Mouse (Mus musculus): ENCODE results near the gene Tle6. TPM values are rescaled to one million over a fixed set of nuclear protein-coding genes. Genes with fewer than 3 reads are reported as not detected.

The Tle6 gene
- polyA plus RNA-seq, 1 experiment, result 4.3 TPM

- H3K27me3 ChIP-seq (replicated peaks; ENCODE audit: control insufficient read depth, insufficient read depth, low read length), result no peaks in the 10 kb centered on the region
- TF ChIP-seq POLR2A (IDR thresholded peaks at IDR 0.05; ENCODE audit: low read depth, low read length), result no peak
- TF ChIP-seq CTCF (conservative IDR thresholded peaks at IDR 0.05; ENCODE audit: insufficient read depth, insufficient read length, low read depth, low read length), result peak; percentile 90
- WGBS, result 16% methylated on average over 29 of the region's 29 CpGs
- DNase-seq, result peak; percentile 90
- H3K4me1 ChIP-seq (ENCODE audit: control insufficient read depth, insufficient read depth, low read length), result peaks cover 5% of the 10 kb centered on the region; the same call in 1 of the 2 replicates
- no peaks in the 10 kb centered on the region for H3K36me3 ChIP-seq (ENCODE audit: control insufficient read depth, insufficient read depth, low read length)
- peak overlapping the region; percentile 42 for H3K4me3 ChIP-seq (ENCODE audit: insufficient read depth, low read depth, low read length)
- H3K27ac ChIP-seq (ENCODE audit: insufficient read depth, low read depth, low read length), result peak overlapping the region; percentile 67
These were observed 4.2 kb upstream of the Tle6 start for GRCm38 (mm10) chr10:81604968-81605665.

DNA sequence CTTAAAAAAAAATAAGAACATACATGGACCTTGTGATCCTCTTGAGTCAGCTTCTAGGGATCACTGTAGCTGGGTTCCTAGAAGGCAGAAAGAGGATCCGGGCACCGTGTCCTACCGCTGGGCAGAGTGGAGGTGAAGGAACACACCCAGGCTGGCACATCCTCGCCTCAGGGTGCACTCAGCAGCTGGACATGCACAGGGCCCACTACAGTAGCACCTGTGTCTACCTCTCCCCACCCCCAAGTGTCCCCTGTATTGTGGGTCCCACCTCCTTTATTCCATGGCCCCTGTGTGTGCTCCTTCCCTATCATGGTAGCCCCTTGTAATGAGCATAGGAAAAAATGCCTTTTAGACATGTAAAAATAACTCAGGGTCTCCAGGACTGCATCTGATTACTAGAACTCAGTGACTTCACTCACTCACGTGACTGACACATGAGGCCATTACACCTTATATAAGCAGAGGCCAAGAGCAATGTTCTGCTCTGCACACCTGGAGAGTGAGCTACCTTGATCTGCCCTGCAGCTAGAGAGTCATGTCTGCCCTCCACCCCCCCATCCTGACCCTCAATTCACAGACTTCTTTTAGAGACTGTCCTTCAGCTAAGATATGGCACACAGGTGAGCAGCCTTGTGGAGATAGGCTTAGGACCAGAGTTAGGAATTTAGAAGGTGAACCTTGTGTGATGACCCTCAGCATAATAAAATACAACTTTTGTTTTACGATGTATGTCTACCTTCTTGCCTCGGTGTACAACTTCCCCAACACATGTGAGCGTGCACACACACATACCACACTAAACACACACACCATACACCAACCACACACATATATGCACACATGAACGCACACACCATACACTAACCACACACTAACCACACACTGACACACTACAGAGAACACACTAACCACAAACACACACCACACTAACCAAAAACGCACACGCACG lies 3.4 kb upstream of the Tle6 start:
- 64% methylated on average over 12 of the region's 12 CpGs for WGBS
- H3K27ac ChIP-seq (ENCODE audit: insufficient read depth, low read depth, low read length), result no peak overlapping the region

DNA sequence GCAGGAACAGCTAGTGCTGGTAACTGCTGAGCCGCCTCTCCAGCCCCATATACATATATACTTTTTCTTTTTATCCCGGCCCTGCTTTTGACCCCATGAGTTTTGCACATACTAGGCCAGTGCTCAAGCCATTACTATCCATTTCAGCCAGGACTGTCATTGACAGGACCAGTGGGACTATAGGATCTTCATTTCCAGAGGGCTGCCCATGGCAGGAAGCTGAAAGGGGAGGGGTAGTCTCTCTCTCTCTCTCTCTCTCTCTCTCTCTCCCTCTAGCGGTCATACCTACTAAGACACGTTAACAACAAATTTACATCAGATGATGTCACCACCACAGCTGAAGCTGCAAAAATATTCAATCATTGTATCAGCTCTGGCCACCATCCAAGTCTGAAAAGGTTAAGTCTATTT lies 1.9 kb upstream of the Tle6 start:
- peak; percentile 56 for DNase-seq
- Histone ChIP-seq H3K36me3 (ENCODE audit: control insufficient read depth, insufficient read depth, low read length) (no peaks in the 10 kb centered on the region), H3K27ac (ENCODE audit: insufficient read depth, low read depth, low read length) (no peak overlapping the region), H3K4me3 (ENCODE audit: insufficient read depth, low read depth, low read length) (no peak overlapping the region), H3K27me3 (replicated peaks; ENCODE audit: control insufficient read depth, insufficient read depth, low read length) (no peaks in the 10 kb centered on the region), H3K4me1 (ENCODE audit: control insufficient read depth, insufficient read depth, low read length) (peaks cover 5% of the 10 kb centered on the region; the same call in 1 of the 2 replicates)
- WGBS, result 33% methylated on average over 4 of the region's 4 CpGs
- TF ChIP-seq POLR2A (IDR thresholded peaks at IDR 0.05; ENCODE audit: low read depth, low read length), result no peak
- peak; percentile 50 for TF ChIP-seq CTCF (conservative IDR thresholded peaks at IDR 0.05; ENCODE audit: insufficient read depth, insufficient read length, low read depth, low read length)

More for the DNA sequence above, 3.4 kb upstream of the Tle6 start:
- Histone ChIP-seq H3K36me3 (ENCODE audit: control insufficient read depth, insufficient read depth, low read length) (no peaks in the 10 kb centered on the region), H3K4me3 (ENCODE audit: insufficient read depth, low read depth, low read length) (no peak overlapping the region), H3K27me3 (replicated peaks; ENCODE audit: control insufficient read depth, insufficient read depth, low read length) (no peaks in the 10 kb centered on the region), H3K4me1 (ENCODE audit: control insufficient read depth, insufficient read depth, low read length) (peaks cover 5% of the 10 kb centered on the region; the same call in 1 of the 2 replicates)
- TF ChIP-seq CTCF (conservative IDR thresholded peaks at IDR 0.05; ENCODE audit: insufficient read depth, insufficient read length, low read depth, low read length), result no peak
- DNase-seq, result peak; percentile 33

GRCm38 (mm10) chr10:81601396-81601905 lies 578 bp upstream of the Tle6 start:
- TF ChIP-seq POLR2A (IDR thresholded peaks at IDR 0.05; ENCODE audit: low read depth, low read length), result no peak
- no peak for TF ChIP-seq CTCF (conservative IDR thresholded peaks at IDR 0.05; ENCODE audit: insufficient read depth, insufficient read length, low read depth, low read length)
- Histone ChIP-seq H3K4me1 (ENCODE audit: control insufficient read depth, insufficient read depth, low read length) (peaks cover 8% of the 10 kb centered on the region; the same call in 1 of the 2 replicates), H3K27ac (ENCODE audit: insufficient read depth, low read depth, low read length) (no peak overlapping the region), H3K27me3 (replicated peaks; ENCODE audit: control insufficient read depth, insufficient read depth, low read length) (no peaks in the 10 kb centered on the region), H3K36me3 (ENCODE audit: control insufficient read depth, insufficient read depth, low read length) (no peaks in the 10 kb centered on the region), H3K4me3 (ENCODE audit: insufficient read depth, low read depth, low read length) (no peak overlapping the region)
- no peak for DNase-seq
- WGBS, result 50% methylated on average over 7 of the region's 7 CpGs

- H3K4me3 ChIP-seq (ENCODE audit: insufficient read depth, low read depth, low read length), result no peak overlapping the region
- H3K27me3 ChIP-seq (replicated peaks; ENCODE audit: control insufficient read depth, insufficient read depth, low read length), result no peaks in the 10 kb centered on the region
- TF ChIP-seq POLR2A (IDR thresholded peaks at IDR 0.05; ENCODE audit: low read depth, low read length) (no peak), CTCF (conservative IDR thresholded peaks at IDR 0.05; ENCODE audit: insufficient read depth, insufficient read length, low read depth, low read length) (no peak)
- WGBS, result 78% methylated on average over 10 of the region's 10 CpGs
- H3K27ac ChIP-seq (ENCODE audit: insufficient read depth, low read depth, low read length), result no peak overlapping the region
- no peak for DNase-seq
- peaks cover 8% of the 10 kb centered on the region; the same call in 1 of the 2 replicates for H3K4me1 ChIP-seq (ENCODE audit: control insufficient read depth, insufficient read depth, low read length)
- no peaks in the 10 kb centered on the region for H3K36me3 ChIP-seq (ENCODE audit: control insufficient read depth, insufficient read depth, low read length)
These were observed 777 bp downstream of the Tle6 start for GRCm38 (mm10) chr10:81600096-81600495.

GRCm38 (mm10) chr10:81599630-81600029 lies 1.2 kb downstream of the Tle6 start:
- DNase-seq, result no peak
- Histone ChIP-seq H3K36me3 (ENCODE audit: control insufficient read depth, insufficient read depth, low read length) (no peaks in the 10 kb centered on the region), H3K4me1 (ENCODE audit: control insufficient read depth, insufficient read depth, low read length) (peaks cover 5% of the 10 kb centered on the region; the same call in 1 of the 2 replicates), H3K4me3 (ENCODE audit: insufficient read depth, low read depth, low read length) (no peak overlapping the region), H3K27me3 (replicated peaks; ENCODE audit: control insufficient read depth, insufficient read depth, low read length) (no peaks in the 10 kb centered on the region), H3K27ac (ENCODE audit: insufficient read depth, low read depth, low read length) (no peak overlapping the region)
- 79% methylated on average over 5 of the region's 5 CpGs for WGBS
- TF ChIP-seq POLR2A (IDR thresholded peaks at IDR 0.05; ENCODE audit: low read depth, low read length) (no peak), CTCF (conservative IDR thresholded peaks at IDR 0.05; ENCODE audit: insufficient read depth, insufficient read length, low read depth, low read length) (no peak)

Measured in kidney, adult 2 months (tissue).